Mouse (Mus musculus) intestine, embryonic 16.5 days (tissue): ENCODE measurements around the gene Pgk1. TPM values are rescaled to one million over a fixed set of nuclear protein-coding genes. Genes with fewer than 3 reads are reported as not detected.
"Not testable (repeated sequence)": the region's sequence is repeated elsewhere in the genome, so short reads cannot be mapped to it uniquely, and the experiment has no call there.

Experiments used
- ATAC-seq: fragments of 200-750 bp; cut with Nextera tagmentation; 2 replicates; pipeline ENCODE4 v1.8.0; 2017; ENCODE audit warnings: moderate TSS enrichment, moderate library complexity
- H3K27ac ChIP-seq: fragments of 300-500 bp; sonication (generic); 2 replicates; pipeline ENCODE4 v1.5.1; 2014; ENCODE audit warnings: mild to moderate bottlenecking, low read length
- H3K27me3 ChIP-seq: fragments of 300-500 bp; sonication (generic); replicated peaks from 2 replicates; pipeline ENCODE4 v1.6.1; 2014; ENCODE audit warnings: low read length, control low read depth, mixed read lengths; ENCODE audit not compliant: control insufficient read depth, insufficient read depth
- H3K36me3 ChIP-seq: fragments of 300-500 bp; sonication (generic); 2 replicates; pipeline ENCODE4 v1.6.1; 2014; ENCODE audit warnings: low read length, control low read depth; ENCODE audit not compliant: control insufficient read depth, insufficient read depth
- H3K4me1 ChIP-seq: fragments of 300-500 bp; sonication (generic); 2 replicates; pipeline ENCODE4 v1.6.1; 2014; ENCODE audit warnings: low read length, control low read depth, mixed read lengths; ENCODE audit not compliant: control insufficient read depth, insufficient read depth
- H3K4me2 ChIP-seq: fragments of 300-500 bp; sonication (generic); 2 replicates; pipeline ENCODE4 v1.6.1; 2014; ENCODE audit warnings: low read depth, low read length, control low read depth
- H3K4me3 ChIP-seq: fragments of 300-500 bp; sonication (generic); 2 replicates; pipeline ENCODE4 v1.5.1; 2014; ENCODE audit warnings: mild to moderate bottlenecking, low read length
- H3K9ac ChIP-seq: fragments of 300-500 bp; sonication (generic); 2 replicates; pipeline ENCODE4 v1.6.1; 2014; ENCODE audit warnings: low read depth, low read length
- H3K9me3 ChIP-seq: fragments of 300-500 bp; sonication (generic); 2 replicates; pipeline ENCODE4 v1.6.1; 2016; ENCODE audit warnings: low read length, control low read depth; ENCODE audit not compliant: control insufficient read depth
- WGBS: fragments of 180-500 bp; shearing (Covaris S2); extraction: QIAGEN DNeasy Blood & Tissue Kit; methylation state at CpG from one replicate; pipeline ENCODE4 v1.1.7; 2014; 5-methylcytosine and 5-hydroxymethylcytosine counted together
- polyA plus RNA-seq: library from polyadenylated mRNA; unstranded; fragments of >200 nt; fragmentation: Nextera tagmentation; extraction: Ambion mirVana; gene quantifications from 2 replicates; pipeline ENCODE4 v1.2.1, GENCODE M21; 2015

The Pgk1 gene
- polyA plus RNA-seq, 1 experiment from 2014 or later = 567 TPM

- Histone ChIP-seq H3K9ac (no peak overlapping the region), H3K9me3 (no peaks in the 10 kb centered on the region), H3K36me3 (no peaks in the 10 kb centered on the region), H3K4me1 (no peaks in the 10 kb centered on the region), H3K27me3 (no peaks in the 10 kb centered on the region), H3K4me3 (no peak overlapping the region), H3K4me2 (no peak overlapping the region), H3K27ac (no peak overlapping the region)
- no peak for ATAC-seq
- WGBS = 67% methylated on average over 1 of the region's 1 CpGs
These were observed 21.8 kb upstream of the Pgk1 start for GRCm38 (mm10) chrX:106165089-106165488.

DNA sequence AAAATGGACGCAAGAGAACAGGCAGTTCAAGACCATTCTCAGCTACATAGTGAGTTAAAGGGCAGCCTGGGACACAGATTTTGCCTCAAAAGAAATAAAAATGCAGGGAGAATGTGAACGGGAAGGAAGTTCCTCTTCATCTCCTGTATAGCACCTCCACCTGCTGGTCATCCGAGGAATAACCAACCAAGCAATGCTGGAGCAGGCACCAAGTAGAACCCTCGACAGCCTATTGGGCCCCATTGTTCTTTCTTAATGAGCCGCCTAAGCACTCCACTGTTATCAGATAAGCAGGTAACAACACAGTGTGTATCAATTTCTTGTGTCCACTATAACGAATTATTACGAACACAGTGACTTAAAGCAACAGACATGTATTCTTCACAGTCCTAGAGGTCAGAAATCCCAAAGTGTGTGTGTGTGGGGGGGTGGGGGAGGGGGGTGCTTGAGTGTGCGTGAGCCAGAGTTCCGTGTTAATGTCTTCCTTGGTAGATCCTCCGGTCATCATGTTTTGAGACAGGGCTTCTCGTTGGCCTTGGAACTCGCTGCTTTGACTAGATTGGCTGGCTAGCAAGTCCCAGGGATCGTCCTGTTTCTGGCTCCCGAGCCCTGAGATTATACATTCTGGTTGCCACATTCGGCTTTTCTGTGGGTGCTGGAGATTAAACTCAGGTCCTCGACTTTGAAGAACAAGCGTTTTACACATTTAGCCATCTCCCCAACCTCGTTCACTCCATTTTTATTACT is 15.6 kb upstream of the Pgk1 start:
- no peak overlapping the region for H3K9ac ChIP-seq
- no peaks in the 10 kb centered on the region for H3K4me1 ChIP-seq
- peak; percentile 80 for ATAC-seq
- 27% methylated on average over 18 of the region's 18 CpGs for WGBS
- no peak overlapping the region for H3K27ac ChIP-seq
- H3K4me2 ChIP-seq = peak overlapping the region; percentile 51
- peak overlapping the region; percentile 32 for H3K4me3 ChIP-seq
- H3K27me3 ChIP-seq = no peaks in the 10 kb centered on the region
- H3K36me3 ChIP-seq = no peaks in the 10 kb centered on the region
- no peaks in the 10 kb centered on the region for H3K9me3 ChIP-seq

DNA sequence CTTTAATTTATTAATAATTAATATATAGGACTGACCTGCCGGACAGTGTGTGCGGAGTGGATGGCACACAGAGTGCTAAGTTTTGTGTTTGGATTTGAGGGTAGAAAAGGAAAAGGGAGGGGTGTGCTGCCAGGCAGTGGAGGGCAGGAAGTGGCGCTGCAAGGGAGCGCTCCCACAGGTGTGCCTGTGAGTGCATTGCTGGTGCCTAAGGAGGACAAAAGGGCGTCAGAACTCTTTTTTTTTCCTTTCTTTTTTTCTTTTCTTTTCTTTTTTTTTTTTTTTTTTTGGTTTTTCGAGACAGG is 15.1 kb upstream of the Pgk1 start:
- Histone ChIP-seq H3K9ac (no peak overlapping the region), H3K27ac (no peak overlapping the region), H3K36me3 (no peaks in the 10 kb centered on the region), H3K9me3 (no peaks in the 10 kb centered on the region), H3K4me2 (no peak overlapping the region), H3K4me1 (no peaks in the 10 kb centered on the region), H3K4me3 (peak overlapping the region; percentile 32), H3K27me3 (no peaks in the 10 kb centered on the region)
- peak; percentile 81 for ATAC-seq
- 52% methylated on average over 5 of the region's 6 CpGs for WGBS

DNA sequence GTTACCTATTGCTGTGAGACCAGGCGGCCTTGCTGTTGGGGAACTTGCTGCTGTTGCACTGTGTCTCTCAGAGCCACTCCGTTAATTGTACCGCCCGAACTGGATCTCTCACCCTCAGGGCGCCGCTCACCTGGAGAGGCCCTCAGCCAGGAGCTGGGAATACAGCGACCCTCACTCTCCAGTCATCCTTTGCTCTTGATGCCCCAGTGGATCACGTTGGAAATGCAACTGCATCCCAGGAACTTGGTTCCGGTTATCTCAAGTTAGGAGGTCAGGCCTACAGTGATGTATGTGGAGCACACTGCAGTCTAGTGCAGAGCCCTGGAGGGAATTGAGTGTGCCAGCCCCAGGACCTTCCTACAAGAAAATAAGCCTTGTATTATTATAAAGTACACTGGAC is 10.6 kb upstream of the Pgk1 start:
- 59% methylated on average over 9 of the region's 9 CpGs for WGBS
- ATAC-seq = no peak

DNA sequence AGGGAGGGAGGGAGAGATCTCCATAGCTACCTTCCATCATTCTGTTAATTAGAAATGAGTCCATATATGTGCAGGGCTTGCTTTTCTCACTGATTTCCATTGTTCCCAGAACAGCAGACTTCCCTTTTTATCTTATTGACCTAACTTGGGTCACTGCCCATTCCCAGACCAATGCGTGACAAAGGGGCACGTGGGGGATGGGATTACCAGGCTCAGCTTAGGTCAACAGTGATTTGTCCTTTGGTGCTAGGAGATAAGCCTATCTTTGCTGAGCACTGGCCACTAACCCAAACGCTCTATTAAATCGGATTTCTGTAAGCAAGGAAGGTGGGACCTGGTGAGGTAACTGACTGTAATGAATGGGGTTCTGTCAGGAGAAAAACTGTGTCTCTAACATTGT is 2.6 kb upstream of the Pgk1 start:
- Histone ChIP-seq H3K4me3 (no peak overlapping the region), H3K9ac (no peak overlapping the region), H3K36me3 (no peaks in the 10 kb centered on the region), H3K27ac (no peak overlapping the region), H3K4me1 (0 out of 2 replicates have a peak, but pooled peaks cover 5% of the 10 kb centered on the region), H3K27me3 (no peaks in the 10 kb centered on the region), H3K4me2 (no peak overlapping the region), H3K9me3 (no peaks in the 10 kb centered on the region)
- 52% methylated on average over 4 of the region's 4 CpGs for WGBS
- ATAC-seq = no peak

More for the DNA sequence above, 10.6 kb upstream of the Pgk1 start:
- no peaks in the 10 kb centered on the region for H3K27me3 ChIP-seq
- no peaks in the 10 kb centered on the region for H3K9me3 ChIP-seq
- H3K4me1 ChIP-seq = no peaks in the 10 kb centered on the region
- no peak overlapping the region for H3K9ac ChIP-seq
- H3K36me3 ChIP-seq = no peaks in the 10 kb centered on the region
- H3K4me2 ChIP-seq = no peak overlapping the region
- H3K4me3 ChIP-seq = no peak overlapping the region
- no peak overlapping the region for H3K27ac ChIP-seq

- 0 out of 2 replicates have a peak, but pooled peaks cover 5% of the 10 kb centered on the region for H3K4me1 ChIP-seq
- 16% methylated on average over 5 of the region's 5 CpGs for WGBS
- no peaks in the 10 kb centered on the region for H3K27me3 ChIP-seq
- ATAC-seq = no peak
- no peaks in the 10 kb centered on the region for H3K36me3 ChIP-seq
- no peak overlapping the region for H3K4me2 ChIP-seq
- H3K9me3 ChIP-seq = no peaks in the 10 kb centered on the region
- H3K4me3 ChIP-seq = no peak overlapping the region
- peak overlapping the region; percentile 70 for H3K27ac ChIP-seq
- no peak overlapping the region for H3K9ac ChIP-seq
These were observed 1.2 kb upstream of the Pgk1 start for GRCm38 (mm10) chrX:106185706-106186105.

DNA sequence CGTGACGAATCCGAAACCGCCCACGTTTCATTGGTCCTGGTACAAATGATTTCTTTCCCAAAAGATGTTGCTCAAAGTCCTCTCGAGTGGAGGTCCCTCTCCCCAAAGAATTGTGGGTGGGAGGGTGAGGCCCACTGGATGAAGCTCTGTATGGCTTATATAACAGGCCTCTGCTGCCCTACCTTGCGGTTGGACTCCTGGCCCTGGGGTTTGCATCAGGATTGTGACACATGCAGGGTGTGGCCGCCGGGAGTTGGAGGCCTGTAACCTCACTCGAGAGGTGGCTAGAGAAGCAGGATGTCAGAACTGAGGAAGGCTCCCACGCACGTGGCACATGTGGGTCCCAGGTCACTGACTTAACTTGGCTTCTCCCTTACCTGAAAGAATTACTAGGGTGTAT is 837 bp downstream of the Pgk1 start:
- Histone ChIP-seq H3K27ac (peak overlapping the region; percentile 87), H3K4me3 (peak overlapping the region; percentile 59), H3K36me3 (no peaks in the 10 kb centered on the region), H3K9ac (peak overlapping the region; percentile 71), H3K27me3 (no peaks in the 10 kb centered on the region), H3K4me2 (peak overlapping the region; percentile 62), H3K9me3 (no peaks in the 10 kb centered on the region), H3K4me1 (0 out of 2 replicates have a peak, but pooled peaks cover 5% of the 10 kb centered on the region)
- 15% methylated on average over 12 of the region's 12 CpGs for WGBS
- peak; percentile 49 for ATAC-seq

DNA sequence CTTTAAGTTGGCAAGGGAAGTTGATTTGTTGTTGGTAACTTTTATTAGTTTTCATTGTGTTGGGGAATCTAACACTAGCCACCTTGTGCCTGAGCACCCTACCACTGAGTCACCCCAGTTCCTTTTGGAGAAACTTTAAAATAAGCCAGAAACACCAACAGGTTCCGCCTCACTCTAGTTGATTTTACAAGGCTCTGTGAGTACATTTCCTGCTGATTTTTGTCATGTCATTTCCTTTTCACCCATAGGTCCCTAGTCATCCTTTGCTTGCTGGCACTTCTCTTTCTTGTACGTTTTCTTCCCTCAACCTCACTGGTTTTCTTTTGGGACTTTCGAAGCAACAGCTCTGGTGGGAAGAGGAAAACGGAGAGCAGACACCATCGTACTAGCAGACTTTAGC is 2.5 kb downstream of the Pgk1 start:
- Histone ChIP-seq H3K4me2 (peak overlapping the region; percentile 62), H3K27me3 (no peaks in the 10 kb centered on the region), H3K4me1 (0 out of 2 replicates have a peak, but pooled peaks cover 5% of the 10 kb centered on the region), H3K36me3 (no peaks in the 10 kb centered on the region), H3K4me3 (peak overlapping the region; percentile 59), H3K9me3 (no peaks in the 10 kb centered on the region), H3K9ac (peak overlapping the region; percentile 71), H3K27ac (no peak overlapping the region)
- 45% methylated on average over 5 of the region's 5 CpGs for WGBS
- ATAC-seq = no peak

- Histone ChIP-seq H3K9me3 (no peaks in the 10 kb centered on the region), H3K4me2 (peak overlapping the region; percentile 62; the same call in 1 of the 2 replicates), H3K27ac (no peak overlapping the region), H3K36me3 (no peaks in the 10 kb centered on the region), H3K4me1 (0 out of 2 replicates have a peak, but pooled peaks cover 5% of the 10 kb centered on the region), H3K4me3 (peak overlapping the region; percentile 59), H3K27me3 (no peaks in the 10 kb centered on the region), H3K9ac (no peak overlapping the region)
- 26% methylated on average over 4 of the region's 4 CpGs for WGBS
- no peak for ATAC-seq
These were observed 3.2 kb downstream of the Pgk1 start for GRCm38 (mm10) chrX:106190091-106190490.

DNA sequence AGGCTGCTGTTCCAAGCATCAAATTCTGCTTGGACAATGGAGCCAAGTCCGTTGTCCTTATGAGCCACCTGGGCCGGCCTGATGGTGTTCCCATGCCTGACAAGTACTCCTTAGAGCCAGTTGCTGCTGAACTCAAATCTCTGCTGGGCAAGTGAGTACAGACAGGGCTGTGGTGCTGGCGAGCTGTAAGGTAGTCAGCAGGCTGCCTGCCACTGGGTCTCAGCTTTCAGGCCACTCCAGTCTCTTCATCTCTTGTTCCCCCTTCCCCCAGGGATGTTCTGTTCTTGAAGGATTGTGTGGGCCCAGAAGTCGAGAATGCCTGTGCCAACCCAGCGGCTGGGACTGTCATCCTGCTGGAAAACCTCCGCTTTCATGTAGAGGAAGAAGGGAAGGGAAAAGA is 7.5 kb downstream of the Pgk1 start:
- not testable (repeated sequence) for ATAC-seq, H3K4me1 ChIP-seq, H3K27me3 ChIP-seq, H3K9me3 ChIP-seq, H3K36me3 ChIP-seq, H3K4me3 ChIP-seq, H3K4me2 ChIP-seq, H3K9ac ChIP-seq, H3K27ac ChIP-seq
- 88% methylated on average over 5 of the region's 6 CpGs for WGBS
